Mouse (Mus musculus): ENCODE data around the gene Gm26566.

DNA sequence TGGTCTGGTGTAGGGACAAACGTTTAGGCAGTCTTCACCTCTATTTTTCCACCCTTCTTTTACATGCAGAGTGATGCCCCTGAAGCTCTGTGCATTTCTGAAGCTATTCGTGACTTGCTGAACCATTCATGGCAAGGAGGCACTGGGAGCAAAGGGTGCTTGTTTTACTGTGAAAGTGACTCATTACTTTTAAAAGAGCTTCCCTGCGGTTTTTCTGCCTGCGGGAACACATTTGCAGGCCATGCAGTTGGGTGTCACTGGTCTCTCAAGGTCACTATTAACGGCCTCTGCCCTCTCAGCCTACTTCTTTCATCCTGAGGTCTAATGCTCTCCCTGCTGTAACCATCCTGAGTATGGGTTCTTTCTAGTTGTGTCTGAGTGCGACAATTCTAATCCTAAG, 24.5 kb upstream of the Gm26566 start:
- TF ChIP-seq CTCF (IDR thresholded peaks at IDR 0.05; ENCODE audit: borderline replicate concordance, insufficient read depth, low read depth, low read length) (no peak), POLR2A (IDR thresholded peaks at IDR 0.05; ENCODE audit: borderline replicate concordance, insufficient read depth, low read length) (no peak)

All from cerebellum, adult 2 months (tissue).